Mouse (Mus musculus) testis, postnatal 10 days (tissue): ENCODE measurements around the gene Ntrk3.

Experiments
- DNase-seq: peaks from one replicate; pipeline ENCODE4 v3.0.0; 2021; ENCODE audit warnings: low spot score

Ntrk3 gene

GRCm38 (mm10) chr7:78579461-78580234 lies 158.2 kb downstream of the Ntrk3 start:
- peak; percentile 55 for DNase-seq

- DNase-seq = no peak
Measured at GRCm38 (mm10) chr7:78578461-78579359, 159.1 kb downstream of the Ntrk3 start.

- no peak for DNase-seq
Measured at GRCm38 (mm10) chr7:78578111-78578460, 159.7 kb downstream of the Ntrk3 start.

GRCm38 (mm10) chr7:78577462-78578110 lies 160.2 kb downstream of the Ntrk3 start:
- no peak for DNase-seq

GRCm38 (mm10) chr7:78576706-78577461 lies 160.9 kb downstream of the Ntrk3 start:
- peak; percentile 61 for DNase-seq

GRCm38 (mm10) chr7:78576169-78576568 lies 161.6 kb downstream of the Ntrk3 start:
- no peak for DNase-seq

GRCm38 (mm10) chr7:78575556-78575955 lies 162.3 kb downstream of the Ntrk3 start:
- no peak for DNase-seq

GRCm38 (mm10) chr7:78571196-78571595 lies 166.6 kb downstream of the Ntrk3 start:
- DNase-seq = no peak

GRCm38 (mm10) chr7:78569255-78569618 lies 168.6 kb downstream of the Ntrk3 start:
- no peak for DNase-seq

GRCm38 (mm10) chr7:78568411-78569254 lies 169.2 kb downstream of the Ntrk3 start:
- DNase-seq = peak; percentile 77

GRCm38 (mm10) chr7:78566617-78567016 lies 171.2 kb downstream of the Ntrk3 start:
- no peak for DNase-seq

- no peak for DNase-seq
Measured at GRCm38 (mm10) chr7:78565386-78565785, 172.4 kb downstream of the Ntrk3 start.

- no peak for DNase-seq
Measured at GRCm38 (mm10) chr7:78558503-78558902, 179.3 kb downstream of the Ntrk3 start.

GRCm38 (mm10) chr7:78555532-78555931 lies 182.3 kb downstream of the Ntrk3 start:
- no peak for DNase-seq

- DNase-seq = no peak
Measured at GRCm38 (mm10) chr7:78549461-78549860, 188.4 kb downstream of the Ntrk3 start.

GRCm38 (mm10) chr7:78548721-78549120 lies 189.1 kb downstream of the Ntrk3 start:
- DNase-seq = no peak

GRCm38 (mm10) chr7:78546551-78546950 lies 191.3 kb downstream of the Ntrk3 start:
- no peak for DNase-seq

GRCm38 (mm10) chr7:78542468-78542867 lies 195.3 kb downstream of the Ntrk3 start:
- DNase-seq = no peak

- DNase-seq = no peak
Measured at GRCm38 (mm10) chr7:78530286-78530685, 207.5 kb downstream of the Ntrk3 start.

GRCm38 (mm10) chr7:78528008-78528407 lies 209.8 kb downstream of the Ntrk3 start:
- no peak for DNase-seq

GRCm38 (mm10) chr7:78527564-78527963 lies 210.2 kb downstream of the Ntrk3 start:
- DNase-seq = no peak
